Mouse (Mus musculus): ENCODE measurements around the gene Yod1.

The Yod1 gene

DNA sequence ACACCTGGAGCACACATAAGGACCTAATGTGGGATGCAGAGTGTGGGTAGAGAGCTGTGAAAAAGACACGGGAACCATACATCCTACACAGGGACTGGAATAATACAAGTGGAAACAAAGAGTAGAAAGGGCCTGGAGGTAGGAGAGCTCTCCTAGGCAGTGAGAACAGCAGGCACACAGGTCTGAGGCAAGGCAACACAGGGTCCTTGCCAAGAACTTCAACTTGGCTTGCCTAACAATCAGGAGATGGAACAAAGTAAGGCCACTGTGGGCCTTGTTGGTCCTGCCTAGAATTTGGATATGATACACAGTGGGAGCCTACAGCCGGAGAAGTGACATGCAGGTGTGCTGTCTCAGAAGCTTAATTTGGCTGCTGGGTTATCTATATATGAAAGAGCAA lies 52.8 kb downstream of the Yod1 start:
- in situ Hi-C loops (cut with MboI, MseI), result no loop called here

DNA sequence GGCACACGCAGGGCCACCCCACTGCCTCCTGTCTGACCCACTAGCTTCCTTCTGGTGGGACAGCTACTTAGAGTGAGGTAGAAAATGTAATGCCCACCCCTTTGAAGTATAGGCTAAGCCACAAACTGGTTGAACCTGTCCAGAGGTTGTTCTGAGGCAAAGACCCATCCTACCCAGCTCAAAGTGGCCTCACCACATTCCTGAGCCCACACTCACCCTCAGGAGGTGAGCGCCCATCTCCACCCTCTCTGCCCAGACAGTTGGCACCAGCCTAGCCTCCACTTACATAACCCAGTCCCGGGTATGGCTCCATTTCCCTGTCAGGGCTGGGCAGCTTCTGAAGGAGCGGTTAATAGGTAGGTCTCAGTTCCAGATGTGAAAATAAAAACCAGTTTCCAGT lies 53.4 kb downstream of the Yod1 start:
- in situ Hi-C loops (cut with MboI, MseI), result no loop called here

DNA sequence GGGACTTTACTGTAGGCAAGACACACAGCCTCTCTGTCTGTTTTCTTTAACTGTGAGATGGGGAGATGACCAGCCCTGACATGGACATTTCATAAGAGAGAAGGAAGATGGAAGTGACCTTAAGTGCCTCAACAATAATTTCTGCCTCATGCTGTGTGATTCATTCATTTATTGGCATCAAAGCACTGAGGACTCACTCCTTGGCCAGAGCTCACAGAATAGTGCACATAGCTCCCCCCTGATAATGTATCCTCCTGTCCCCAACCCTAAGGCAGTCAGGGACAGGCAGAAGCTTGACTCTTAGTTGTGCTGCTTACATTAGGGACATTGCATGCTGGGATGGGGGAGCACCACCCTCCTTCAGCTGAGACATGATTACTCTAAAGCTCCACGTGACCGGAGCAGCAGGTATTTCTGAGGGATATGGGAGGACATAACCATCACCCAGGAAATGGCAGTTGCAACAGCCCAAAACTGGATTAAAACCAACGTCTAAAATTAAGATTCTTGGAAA lies 53.9 kb downstream of the Yod1 start:
- in situ Hi-C loops (cut with MboI, MseI), result no loop called here
